Mouse (Mus musculus) liver, adult 2 months (tissue): ENCODE measurements around the gene Dcaf15.

Experiments
- CTCF ChIP-seq: fragments of 200-500 bp; IDR thresholded peaks from 2 replicates; pipeline ENCODE4 v1.5.1; 2011; ENCODE audit warnings: low read depth, low read length, control low read depth
- POLR2A ChIP-seq: fragments of 200-500 bp; IDR thresholded peaks from 2 replicates; pipeline ENCODE4 v1.6.1; 2011; ENCODE audit warnings: low read length, control low read depth; ENCODE audit not compliant: insufficient read depth; ENCODE audit errors: extremely low read depth

GRCm38 (mm10) chr8:84084341-84085115 is 20.0 kb downstream of the Dcaf15 start:
- TF ChIP-seq CTCF (no peak), POLR2A (no peak)
